In genomic region chr2:35661454-35662000, GRCm38 (mm10) we compare ENCODE assay signal across 8 mouse cellular contexts.
DNase-seq lines count a peak whose midpoint lies in the region.

No protein-coding gene starts in this region.

- peak overlapping the region; percentile 95 for H3K4me3 ChIP-seq in forebrain, embryonic 10.5 days

- H3K27ac ChIP-seq in forebrain, embryonic 10.5 days = peak overlapping the region; percentile 96

- no peaks in the 10 kb centered on the region for H3K9me3 ChIP-seq in forebrain, embryonic 10.5 days

- intact Hi-C loops in heart, postnatal 36 days (cut with DNase I) = loop anchor here (1.0 to 5.0 kb wide), 2 partner anchors 19 to 36 kb away; no protein-coding TSS in a partner anchor

- WGBS in forebrain, embryonic 10.5 days = under 1% methylated on average over 50 of the region's 51 CpGs

- peaks cover 68% of the 10 kb centered on the region for H3K4me1 ChIP-seq in forebrain, embryonic 10.5 days

- H3K36me3 ChIP-seq in forebrain, embryonic 10.5 days (replicated peaks) = no peaks in the 10 kb centered on the region

- H3K27me3 ChIP-seq in forebrain, embryonic 10.5 days (ENCODE audit: poor library complexity, severe bottlenecking) = no peaks in the 10 kb centered on the region

- DNase-seq in CD4-positive, CD25-positive, alpha-beta regulatory T cell, adult 2 months (ENCODE audit: low read depth, low spot score) = peak; percentile 76
- DNase-seq in R1 (ENCODE audit: low read depth, low spot score) = peak; percentile 64
- peak; percentile 63 for DNase-seq in forebrain, embryonic 10.5 days (ENCODE audit: extremely low spot score, low spot score)
- peak; percentile 74 to 81 for DNase-seq in heart, postnatal 36 days
- DNase-seq in kidney, postnatal 4 days = peak; percentile 72 to 82
- DNase-seq in lung, postnatal 4 days = peak; percentile 74 to 84
- DNase-seq in spleen, adult 12 weeks (ENCODE audit: low spot score) = peak; percentile 41
- no peak for DNase-seq in cerebellum, adult 11-12 months
